Mouse (Mus musculus): ENCODE measurements around the gene Map2k5.

The Map2k5 gene

GRCm38 (mm10) chr9:63123451-63124438 lies 254.0 kb downstream of the Map2k5 start:
- peak; percentile 86 for DNase-seq (ENCODE audit: low spot score)

GRCm38 (mm10) chr9:63122161-63122833 lies 255.4 kb downstream of the Map2k5 start:
- no peak for DNase-seq (ENCODE audit: low spot score)

GRCm38 (mm10) chr9:63118385-63118784 lies 259.3 kb downstream of the Map2k5 start:
- no peak for DNase-seq (ENCODE audit: low spot score)

All from urinary bladder, postnatal 25 days (tissue).